Mouse (Mus musculus) liver (tissue): Measurements from ENCODE around the gene Fuk.
"Not testable (repeated sequence)": the region's sequence is repeated elsewhere in the genome, so short reads cannot be mapped to it uniquely, and the experiment has no call there.

ENCODE experiments used
- DNase-seq: peaks from one replicate; pipeline ENCODE4 v3.0.0-alpha.2; 2020; ENCODE audit warnings: mixed read lengths

The Fuk gene

GRCm38 (mm10) chr8:110919341-110920031 lies 17.2 kb upstream of the Fuk start, which contains the start of gene St3gal2:
Gene St3gal2 (plus strand): TSS chr8:110919922.
- DNase-seq, result peak; percentile 89

DNA sequence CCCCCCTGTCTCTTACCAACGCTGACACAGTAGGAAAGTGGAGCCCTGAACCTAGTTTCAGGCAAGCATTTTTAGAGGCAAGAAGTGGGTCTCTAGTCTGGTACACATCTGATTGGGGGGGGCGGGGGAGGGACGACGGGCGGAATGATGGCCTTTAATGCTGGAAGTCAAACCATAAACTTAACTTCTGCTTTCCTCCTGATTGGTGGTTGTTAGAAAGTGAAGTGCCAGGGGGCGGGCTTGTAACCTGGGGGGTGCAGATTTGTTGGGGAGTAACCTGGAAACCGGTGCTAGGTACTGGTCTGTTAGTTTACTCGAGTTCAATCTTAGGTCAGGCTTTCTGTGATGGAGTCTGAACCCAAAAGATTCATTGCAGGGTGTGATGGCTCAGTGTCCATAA lies 16.2 kb upstream of the Fuk start:
- DNase-seq, result no peak

GRCm38 (mm10) chr8:110918027-110918426 lies 15.7 kb upstream of the Fuk start:
- no peak for DNase-seq

DNA sequence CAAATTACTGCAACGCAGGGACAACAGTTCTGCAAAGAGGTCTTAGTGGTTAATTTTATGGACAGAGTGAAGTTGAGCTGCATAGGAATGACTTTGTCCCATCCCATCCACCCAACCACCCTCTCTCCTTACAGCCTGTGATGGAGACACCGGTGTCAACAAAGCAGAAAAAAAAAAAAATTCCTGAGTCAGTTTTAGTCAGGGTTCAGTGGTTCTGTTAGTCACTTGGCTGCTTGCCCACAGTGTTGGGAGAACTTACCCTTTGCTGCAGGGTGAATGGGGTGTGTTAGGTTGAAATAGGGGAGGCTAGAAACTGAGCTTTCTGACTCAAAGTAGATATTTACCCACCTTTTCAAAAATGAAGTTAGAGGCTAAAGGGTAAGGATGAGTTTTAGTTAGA lies 15.1 kb upstream of the Fuk start:
- no peak for DNase-seq

GRCm38 (mm10) chr8:110911576-110912570 lies 9.6 kb upstream of the Fuk start:
- no peak for DNase-seq

GRCm38 (mm10) chr8:110909850-110910249 lies 7.6 kb upstream of the Fuk start:
- DNase-seq, result not testable (repeated sequence)

GRCm38 (mm10) chr8:110906682-110907081 lies 4.4 kb upstream of the Fuk start:
- DNase-seq, result no peak

- DNase-seq, result no peak
Observed at GRCm38 (mm10) chr8:110905404-110905803, 3.1 kb upstream of the Fuk start.

DNA sequence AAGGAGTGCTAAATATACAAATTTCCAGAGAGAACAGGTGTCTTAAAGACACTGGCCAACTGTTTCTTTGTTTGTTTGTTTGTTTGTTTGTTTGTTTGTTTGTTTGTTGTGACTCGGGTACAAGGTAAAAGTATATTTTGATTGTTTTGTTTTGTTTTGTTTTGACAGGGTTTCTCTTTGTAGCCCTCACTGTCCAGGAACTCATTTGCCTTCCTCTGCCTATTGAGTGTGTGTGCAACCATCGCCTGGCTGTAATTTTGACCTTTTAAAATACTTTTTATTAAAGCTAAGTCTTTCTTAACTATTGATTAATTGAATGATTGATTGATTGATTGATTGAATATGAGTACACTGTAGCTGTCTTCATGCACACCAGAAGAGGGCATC lies 284 bp upstream of the Fuk start:
- no peak for DNase-seq

DNA sequence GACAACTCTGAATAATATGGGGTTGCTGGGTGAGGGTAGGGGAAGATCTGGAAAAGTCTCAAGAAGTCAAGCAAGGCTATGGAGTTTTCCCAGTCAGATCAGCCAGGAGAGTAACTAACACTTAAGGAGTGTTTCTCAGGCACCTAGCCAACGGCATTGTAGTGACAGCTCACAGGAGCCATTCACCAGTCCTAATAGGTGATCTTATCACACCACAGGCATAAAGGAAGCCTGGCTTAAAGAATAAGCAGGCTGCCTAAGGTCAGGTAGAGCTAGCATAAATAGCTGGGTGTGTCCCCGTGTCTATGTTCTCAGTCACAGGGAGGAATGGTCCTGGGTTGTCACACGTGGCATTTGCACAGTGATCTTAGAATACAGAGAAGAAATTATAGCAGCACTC lies 1.2 kb downstream of the Fuk start:
- DNase-seq, result no peak

GRCm38 (mm10) chr8:110897495-110897894 lies 4.8 kb downstream of the Fuk start:
- DNase-seq, result no peak

DNA sequence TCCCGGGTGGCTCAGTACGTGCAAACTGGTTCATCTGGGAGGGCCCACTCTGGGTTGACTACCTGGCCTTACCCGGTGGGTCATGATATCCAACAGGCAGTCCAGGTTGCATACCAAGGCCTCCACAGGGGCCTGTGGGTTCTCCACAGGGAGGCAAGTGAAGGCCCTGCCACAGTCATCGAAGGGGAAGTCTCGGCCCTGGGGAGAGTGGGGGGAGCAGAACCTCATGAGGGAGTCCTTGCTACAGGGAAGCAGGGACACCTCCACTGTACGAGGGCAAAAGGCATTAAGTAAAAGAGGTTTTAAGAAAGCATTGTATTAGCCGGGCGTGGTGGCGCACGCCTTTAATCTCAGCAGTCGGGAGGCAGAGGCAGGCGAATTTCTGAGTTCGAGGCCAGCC lies 6.5 kb downstream of the Fuk start:
- DNase-seq, result no peak

DNA sequence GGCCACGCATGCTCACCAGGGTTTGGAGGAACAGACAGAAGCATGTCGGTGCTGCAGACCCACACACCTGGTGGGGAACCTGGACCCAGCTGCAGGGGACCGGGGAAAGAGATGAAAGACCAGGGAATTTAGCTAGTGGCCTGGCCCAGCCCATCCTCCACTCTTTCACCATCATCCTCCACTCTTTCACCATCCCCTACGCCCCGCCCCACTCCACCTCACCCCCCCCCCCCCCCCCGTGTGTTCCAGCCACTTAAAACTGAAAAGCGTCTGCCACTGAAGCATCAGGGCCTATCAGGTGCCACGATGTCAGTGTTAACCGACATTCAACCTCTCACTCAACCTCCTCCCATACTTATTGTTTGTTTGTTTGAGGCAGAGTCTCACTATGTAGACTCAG lies 7.0 kb downstream of the Fuk start:
- DNase-seq, result no peak

DNA sequence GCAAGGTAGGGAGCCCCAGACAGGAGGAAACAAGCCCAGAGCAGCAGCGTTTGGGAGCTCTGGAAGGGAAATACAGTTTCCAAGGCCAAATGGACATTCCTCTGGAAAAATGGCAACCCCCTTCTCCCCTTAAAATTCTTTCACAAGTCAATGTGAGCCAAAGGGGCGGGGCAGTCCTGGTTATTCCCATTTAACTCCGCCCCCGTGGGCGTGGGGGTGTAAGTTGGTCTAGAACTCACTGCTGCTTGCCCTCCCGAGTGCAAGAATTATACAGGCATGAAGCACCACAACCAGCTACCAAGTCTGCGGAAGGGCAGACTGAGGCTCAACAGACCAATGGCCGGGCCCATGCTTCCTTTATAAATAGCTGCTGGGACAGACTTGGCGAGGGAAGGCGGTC lies 7.4 kb downstream of the Fuk start:
- no peak for DNase-seq

GRCm38 (mm10) chr8:110892913-110893312 lies 9.4 kb downstream of the Fuk start:
- no peak for DNase-seq

- no peak for DNase-seq
Observed at GRCm38 (mm10) chr8:110892040-110892439, 10.2 kb downstream of the Fuk start.

GRCm38 (mm10) chr8:110889904-110890470 lies 12.3 kb downstream of the Fuk start:
- no peak for DNase-seq

DNA sequence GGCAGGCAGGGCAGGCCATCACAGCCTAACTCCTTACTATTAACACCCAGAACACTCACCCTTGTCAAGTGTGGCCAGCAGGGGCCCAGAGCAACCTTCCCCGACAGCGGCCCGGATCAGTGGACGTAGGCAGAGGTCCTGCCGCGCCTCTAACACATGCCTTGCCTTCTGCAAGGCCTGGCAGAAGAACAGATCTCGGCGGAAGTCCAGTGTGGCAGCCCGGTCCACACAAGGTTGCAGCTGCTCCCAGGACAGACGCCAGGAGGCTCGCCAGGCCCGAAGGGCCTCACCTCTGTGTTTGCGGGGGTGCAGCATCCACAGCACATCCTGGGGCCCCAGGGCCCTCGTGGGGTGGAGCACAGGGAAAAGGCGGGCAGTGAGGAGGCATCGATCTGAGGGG lies 13.4 kb downstream of the Fuk start:
- DNase-seq, result no peak

GRCm38 (mm10) chr8:110888441-110888840 lies 13.8 kb downstream of the Fuk start:
- no peak for DNase-seq

- DNase-seq, result no peak
Observed at GRCm38 (mm10) chr8:110887551-110887950, 14.7 kb downstream of the Fuk start.

- no peak for DNase-seq
Observed at GRCm38 (mm10) chr8:110886634-110887033, 15.7 kb downstream of the Fuk start.

GRCm38 (mm10) chr8:110883824-110884223 lies 18.5 kb downstream of the Fuk start:
- DNase-seq, result no peak

DNA sequence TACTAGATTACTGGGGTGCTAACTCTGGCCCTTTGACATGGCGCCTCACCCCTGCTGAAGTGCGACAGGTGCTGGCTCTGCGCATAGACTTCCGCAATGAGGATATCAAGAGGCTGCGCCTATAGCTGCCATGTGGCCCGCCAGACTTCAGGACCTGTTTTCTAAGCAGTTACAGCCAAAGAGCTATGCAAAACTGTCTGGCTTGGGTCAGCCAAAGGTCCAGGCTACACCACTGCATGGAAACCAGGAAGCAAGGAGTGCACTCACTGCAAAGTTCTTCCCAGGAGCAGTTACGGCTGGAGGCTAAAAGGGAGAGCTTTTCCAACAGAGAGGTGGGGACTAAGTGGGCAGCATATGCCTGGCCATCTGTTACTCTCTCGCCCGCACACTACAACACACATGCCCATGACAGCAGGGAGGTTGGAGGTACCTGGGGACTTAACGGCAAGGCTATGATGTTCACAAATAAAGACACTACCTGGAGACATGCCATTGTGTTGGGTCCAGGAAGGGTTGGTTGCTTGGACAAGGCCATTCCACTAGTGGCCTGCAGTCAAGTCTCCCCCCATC lies 20.5 kb downstream of the Fuk start:
- no peak for DNase-seq
